Mouse (Mus musculus): ENCODE results near the gene Unc45b. TPM values are rescaled to one million over a fixed set of nuclear protein-coding genes. Genes with fewer than 3 reads are reported as not detected.
"Not testable (repeated sequence)": the region's sequence is repeated elsewhere in the genome, so short reads cannot be mapped to it uniquely, and the experiment has no call there.

The Unc45b gene
- polyA plus RNA-seq, 2 experiments = 17.8 to 24.7 TPM

GRCm38 (mm10) chr11:82983193-82983592, 72.8 kb downstream of the Unc45b start:
- H3K27me3 ChIP-seq (ENCODE audit: control insufficient read depth, insufficient read depth, low read length) = no peaks in the 10 kb centered on the region
- H3K9ac ChIP-seq (ENCODE audit: low read depth, low read length, severe bottlenecking) = no peak overlapping the region
- no peaks in the 10 kb centered on the region for H3K4me1 ChIP-seq (ENCODE audit: control insufficient read depth, insufficient read depth, low read length)
- DNase-seq (ENCODE audit: low spot score) (no peak), ATAC-seq (ENCODE audit: low FRiP score, low read depth) (no peak)
- no peak for TF ChIP-seq POLR2A (IDR thresholded peaks at IDR 0.05; ENCODE audit: borderline replicate concordance, extremely low read depth, insufficient read depth, insufficient read length)
- H3K4me3 ChIP-seq (replicated peaks; ENCODE audit: low read length) = no peak overlapping the region
- H3K4me2 ChIP-seq (replicated peaks; ENCODE audit: low read depth, low read length, severe bottlenecking) = no peak overlapping the region
- H3K27ac ChIP-seq (replicated peaks; ENCODE audit: low read depth, low read length) = no peak overlapping the region
- WGBS = 81% methylated on average over 17 of the region's 17 CpGs
- no peaks in the 10 kb centered on the region for H3K9me3 ChIP-seq (ENCODE audit: control insufficient read depth, low read length)
- peaks cover 4% of the 10 kb centered on the region for H3K36me3 ChIP-seq (ENCODE audit: control insufficient read depth, insufficient read depth, low read length)

- Histone ChIP-seq H3K9me3 (ENCODE audit: control insufficient read depth, low read length) (no peaks in the 10 kb centered on the region), H3K4me2 (replicated peaks; ENCODE audit: low read depth, low read length, severe bottlenecking) (no peak overlapping the region), H3K4me1 (ENCODE audit: control insufficient read depth, insufficient read depth, low read length) (peaks cover 5% of the 10 kb centered on the region; the same call in 1 of the 2 replicates), H3K36me3 (ENCODE audit: control insufficient read depth, insufficient read depth, low read length) (no peaks in the 10 kb centered on the region; the same call in none of the 2 replicates), H3K4me3 (replicated peaks; ENCODE audit: low read length) (no peak overlapping the region), H3K27me3 (ENCODE audit: control insufficient read depth, insufficient read depth, low read length) (no peaks in the 10 kb centered on the region), H3K9ac (ENCODE audit: low read depth, low read length, severe bottlenecking) (no peak overlapping the region), H3K27ac (replicated peaks; ENCODE audit: low read depth, low read length) (no peak overlapping the region)
- 89% methylated on average over 6 of the region's 6 CpGs for whole genome bisulfite sequencing
- DNase-seq (ENCODE audit: low spot score) (no peak), ATAC-seq (ENCODE audit: low FRiP score, low read depth) (no peak)
- no peak for TF ChIP-seq POLR2A (IDR thresholded peaks at IDR 0.05; ENCODE audit: borderline replicate concordance, extremely low read depth, insufficient read depth, insufficient read length)
These were observed 77.3 kb downstream of the Unc45b start for GRCm38 (mm10) chr11:82987621-82988020.

GRCm38 (mm10) chr11:82989357-82989756, 79.0 kb downstream of the Unc45b start:
- TF ChIP-seq POLR2A (IDR thresholded peaks at IDR 0.05; ENCODE audit: borderline replicate concordance, extremely low read depth, insufficient read depth, insufficient read length) = no peak
- no peak overlapping the region for H3K9ac ChIP-seq (ENCODE audit: low read depth, low read length, severe bottlenecking)
- ATAC-seq (ENCODE audit: low FRiP score, low read depth) = no peak

GRCm38 (mm10) chr11:82990612-82991385, 80.4 kb downstream of the Unc45b start:
- DNase-seq (ENCODE audit: low spot score) = peak; percentile 80
- H3K4me2 ChIP-seq (replicated peaks; ENCODE audit: low read depth, low read length, severe bottlenecking) = peak overlapping the region; percentile 89
- WGBS = 30% methylated on average over 19 of the region's 19 CpGs
- ATAC-seq (ENCODE audit: low FRiP score, low read depth) = peak; percentile 63; the same call in 1 of the 2 replicates
- not testable (repeated sequence) for H3K36me3 ChIP-seq (ENCODE audit: control insufficient read depth, insufficient read depth, low read length); H3K27ac ChIP-seq (replicated peaks; ENCODE audit: low read depth, low read length); H3K4me1 ChIP-seq (ENCODE audit: control insufficient read depth, insufficient read depth, low read length); H3K9me3 ChIP-seq (ENCODE audit: control insufficient read depth, low read length); H3K27me3 ChIP-seq (ENCODE audit: control insufficient read depth, insufficient read depth, low read length)
- H3K9ac ChIP-seq (ENCODE audit: low read depth, low read length, severe bottlenecking) = peak overlapping the region; percentile 60
- H3K4me3 ChIP-seq (replicated peaks; ENCODE audit: low read length) = peak overlapping the region; percentile 45

More at GRCm38 (mm10) chr11:82989357-82989756, 79.0 kb downstream of the Unc45b start:
- Histone ChIP-seq H3K4me2 (replicated peaks; ENCODE audit: low read depth, low read length, severe bottlenecking) (peak overlapping the region; percentile 89), H3K4me1 (ENCODE audit: control insufficient read depth, insufficient read depth, low read length) (peaks cover 5% of the 10 kb centered on the region; the same call in 1 of the 2 replicates), H3K9me3 (ENCODE audit: control insufficient read depth, low read length) (no peaks in the 10 kb centered on the region), H3K4me3 (replicated peaks; ENCODE audit: low read length) (peak overlapping the region; percentile 45; the same call in 1 of the 2 replicates), H3K36me3 (ENCODE audit: control insufficient read depth, insufficient read depth, low read length) (no peaks in the 10 kb centered on the region; the same call in none of the 2 replicates), H3K27me3 (ENCODE audit: control insufficient read depth, insufficient read depth, low read length) (no peaks in the 10 kb centered on the region), H3K27ac (replicated peaks; ENCODE audit: low read depth, low read length) (no peak overlapping the region)
- WGBS = 28% methylated on average over 12 of the region's 12 CpGs
- DNase-seq (ENCODE audit: low spot score) = no peak

- WGBS = 5% methylated on average over 14 of the region's 14 CpGs
- H3K27ac ChIP-seq (replicated peaks; ENCODE audit: low read depth, low read length) = no peak within 1 kb of the TSS; the same call in 1 of the 2 replicates
These were observed 81.3 kb downstream of the Unc45b start, which contains the start of gene Slfn9 for GRCm38 (mm10) chr11:82991469-82992166. TSS of gene Slfn9 (minus strand) at chr11:82991830.

More at GRCm38 (mm10) chr11:82991469-82992166, 81.3 kb downstream of the Unc45b start, which contains the start of gene Slfn9:
- DNase-seq (ENCODE audit: low spot score) (peak; percentile 49), ATAC-seq (ENCODE audit: low FRiP score, low read depth) (no peak)
- H3K9ac ChIP-seq (ENCODE audit: low read depth, low read length, severe bottlenecking) = peak within 1 kb of the TSS; percentile 60
- no peaks in the 10 kb centered on the region for H3K27me3 ChIP-seq (ENCODE audit: control insufficient read depth, insufficient read depth, low read length)
- peaks cover 5% of the 10 kb centered on the region; the same call in 1 of the 2 replicates for H3K4me1 ChIP-seq (ENCODE audit: control insufficient read depth, insufficient read depth, low read length)
- H3K4me2 ChIP-seq (replicated peaks; ENCODE audit: low read depth, low read length, severe bottlenecking) = peak within 1 kb of the TSS; percentile 89
- no peaks in the 10 kb centered on the region for H3K9me3 ChIP-seq (ENCODE audit: control insufficient read depth, low read length)
- no peaks in the 10 kb centered on the region; the same call in 1 of the 2 replicates for H3K36me3 ChIP-seq (ENCODE audit: control insufficient read depth, insufficient read depth, low read length)
- H3K4me3 ChIP-seq (replicated peaks; ENCODE audit: low read length) = peak within 1 kb of the TSS; percentile 45
- no peak for TF ChIP-seq POLR2A (IDR thresholded peaks at IDR 0.05; ENCODE audit: borderline replicate concordance, extremely low read depth, insufficient read depth, insufficient read length)

Small RNAs within 50 kb of the gene (microRNA-seq; reads per million reads assigned to microRNA genes)
- not detected for gene Mir7679

Other genes starting within 250 kb of the Unc45b start
- 0.33 TPM in 1 of 2 replicates, not detected in the other for gene Cct6b, start 146.2 kb upstream of the Unc45b start, polyA plus RNA-seq (2012; rRNA removed)
- 0.25 and 0.37 TPM in 2 replicates for gene Cct6b, start 146.2 kb upstream of the Unc45b start, polyA plus RNA-seq (2014; fragmentation: Nextera tagmentation; extraction: Ambion mirVana)
- 11.2 and 18.7 TPM in 2 replicates for gene Zfp830, start 146.2 kb upstream of the Unc45b start, polyA plus RNA-seq (2012; rRNA removed)
- gene Zfp830, start 146.2 kb upstream of the Unc45b start, polyA plus RNA-seq (2014; fragmentation: Nextera tagmentation; extraction: Ambion mirVana) = 32.4 and 35.0 TPM in 2 replicates
- 35.8 and 37.8 TPM in 2 replicates for gene Lig3, start 129.4 kb upstream of the Unc45b start, polyA plus RNA-seq (2012; rRNA removed)
- 38.6 and 40.1 TPM in 2 replicates for gene Lig3, start 129.4 kb upstream of the Unc45b start, polyA plus RNA-seq (2014; fragmentation: Nextera tagmentation; extraction: Ambion mirVana)
- 8.3 and 11.0 TPM in 2 replicates for gene Rffl, start 39.3 kb upstream of the Unc45b start, polyA plus RNA-seq (2012; rRNA removed)
- gene Rffl, start 39.3 kb upstream of the Unc45b start, polyA plus RNA-seq (2014; fragmentation: Nextera tagmentation; extraction: Ambion mirVana) = 11.3 and 11.5 TPM in 2 replicates
- 10.5 and 11.5 TPM in 2 replicates for gene Rad51d, start 19.9 kb upstream of the Unc45b start, polyA plus RNA-seq (2012; rRNA removed)
- 12.9 and 15.1 TPM in 2 replicates for gene Rad51d, start 19.9 kb upstream of the Unc45b start, polyA plus RNA-seq (2014; fragmentation: Nextera tagmentation; extraction: Ambion mirVana)
- gene Fndc8, start 18.4 kb upstream of the Unc45b start, polyA plus RNA-seq (2012; rRNA removed) = 0.10 and 0.14 TPM in 2 replicates
- gene Fndc8, start 18.4 kb upstream of the Unc45b start, polyA plus RNA-seq (2014; fragmentation: Nextera tagmentation; extraction: Ambion mirVana) = 0.11 and 0.25 TPM in 2 replicates
- gene Nle1, start 2.1 kb upstream of the Unc45b start, polyA plus RNA-seq (2012; rRNA removed) = 81.6 and 98.3 TPM in 2 replicates
- gene Nle1, start 2.1 kb upstream of the Unc45b start, polyA plus RNA-seq (2014; fragmentation: Nextera tagmentation; extraction: Ambion mirVana) = 30.0 and 35.0 TPM in 2 replicates
- gene Slfn5, start 40.8 kb downstream of the Unc45b start, polyA plus RNA-seq (2012; rRNA removed) = 1.0 and 1.3 TPM in 2 replicates
- gene Slfn5, start 40.8 kb downstream of the Unc45b start, polyA plus RNA-seq (2014; fragmentation: Nextera tagmentation; extraction: Ambion mirVana) = 1.6 and 2.1 TPM in 2 replicates
- 5.8 and 7.8 TPM in 2 replicates for gene Slfn9, start 81.3 kb downstream of the Unc45b start, polyA plus RNA-seq (2012; rRNA removed)
- gene Slfn9, start 81.3 kb downstream of the Unc45b start, polyA plus RNA-seq (2014; fragmentation: Nextera tagmentation; extraction: Ambion mirVana) = 11.3 and 12.9 TPM in 2 replicates
- 0.24 and 0.48 TPM in 2 replicates for gene Slfn8, start 110.3 kb downstream of the Unc45b start, polyA plus RNA-seq (2012; rRNA removed)
- gene Slfn8, start 110.3 kb downstream of the Unc45b start, polyA plus RNA-seq (2014; fragmentation: Nextera tagmentation; extraction: Ambion mirVana) = 0.48 and 0.58 TPM in 2 replicates
- gene Slfn2, start 154.6 kb downstream of the Unc45b start, polyA plus RNA-seq (2012; rRNA removed) = 1.9 and 2.4 TPM in 2 replicates
- gene Slfn2, start 154.6 kb downstream of the Unc45b start, polyA plus RNA-seq (2014; fragmentation: Nextera tagmentation; extraction: Ambion mirVana) = 5.2 and 5.3 TPM in 2 replicates
- 0.14 and 0.19 TPM in 2 replicates for gene Slfn1, start 206.3 kb downstream of the Unc45b start, polyA plus RNA-seq (2012; rRNA removed)
- 0.12 and 0.21 TPM in 2 replicates for gene Slfn1, start 206.3 kb downstream of the Unc45b start, polyA plus RNA-seq (2014; fragmentation: Nextera tagmentation; extraction: Ambion mirVana)

Measured in limb, embryonic 14.5 days (tissue).